Mouse (Mus musculus) liver, adult 2 months (tissue): ENCODE data around the gene Tanc1. TPM values are rescaled to one million over a fixed set of nuclear protein-coding genes. Genes with fewer than 3 reads are reported as not detected.
"Not testable (repeated sequence)": the region's sequence is repeated elsewhere in the genome, so short reads cannot be mapped to it uniquely, and the experiment has no call there.

Experiments used
- DNase-seq: peaks from one replicate; pipeline ENCODE4 v3.0.0-alpha.2; 2011; ENCODE audit warnings: low read depth, low spot score; ENCODE audit errors: extremely low read depth
- H3K27ac ChIP-seq: fragments of 200-500 bp; replicated peaks from 2 replicates; pipeline ENCODE4 v1.5.1; 2012; ENCODE audit warnings: low read depth, mild to moderate bottlenecking, control low read depth, inconsistent platforms, low read length; ENCODE audit not compliant: insufficient read depth
- H3K27me3 ChIP-seq: fragments of 200-500 bp; 2 replicates; pipeline ENCODE4 v1.6.1; 2012; ENCODE audit warnings: mild to moderate bottlenecking, moderate library complexity, low read length, inconsistent platforms; ENCODE audit not compliant: control insufficient read depth, insufficient read depth
- H3K36me3 ChIP-seq: fragments of 200-500 bp; 2 replicates; pipeline ENCODE4 v1.6.1; 2012; ENCODE audit warnings: low read length, inconsistent platforms; ENCODE audit not compliant: control insufficient read depth, insufficient read depth
- H3K4me1 ChIP-seq: fragments of 200-500 bp; 2 replicates; pipeline ENCODE4 v1.6.1; 2011; ENCODE audit warnings: low read length; ENCODE audit not compliant: control insufficient read depth, insufficient read depth
- H3K4me3 ChIP-seq: fragments of 200-500 bp; 2 replicates; pipeline ENCODE4 v1.5.1; 2011; ENCODE audit warnings: low read depth, mild to moderate bottlenecking, control low read depth, low read length, moderate library complexity; ENCODE audit not compliant: insufficient read depth
- H3K79me2 ChIP-seq: fragments of 200-500 bp; 2 replicates; pipeline ENCODE4 v1.6.1; 2012; ENCODE audit warnings: inconsistent platforms, mild to moderate bottlenecking, low read length, moderate library complexity; ENCODE audit not compliant: control insufficient read depth, insufficient read depth
- H3K9ac ChIP-seq: fragments of 200-500 bp; 2 replicates; pipeline ENCODE4 v1.6.1; 2012; ENCODE audit warnings: low read depth, mild to moderate bottlenecking, control low read depth, inconsistent platforms, low read length
- CTCF ChIP-seq: fragments of 200-500 bp; IDR thresholded peaks from 2 replicates; pipeline ENCODE4 v1.5.1; 2011; ENCODE audit warnings: low read depth, low read length, control low read depth
- POLR2A ChIP-seq: fragments of 200-500 bp; IDR thresholded peaks from 2 replicates; pipeline ENCODE4 v1.6.1; 2011; ENCODE audit warnings: low read length, control low read depth; ENCODE audit not compliant: insufficient read depth; ENCODE audit errors: extremely low read depth
- WGBS: fragments of 180-500 bp; shearing (Covaris S2); methylation state at CpG from one replicate; pipeline ENCODE4 v1.1.7; 2018; 5-methylcytosine and 5-hydroxymethylcytosine counted together
- polyA plus RNA-seq: library from polyadenylated mRNA; depleted of rRNA; stranded (reverse); fragments of >200 nt; gene quantifications from 2 replicates; pipeline ENCODE4 v1.2.3, GENCODE M21; 2012
- total RNA-seq: library from RNA; depleted of rRNA; stranded (reverse); fragments of >200 nt; gene quantifications from 2 replicates; pipeline ENCODE4 v1.2.3, GENCODE M21; 2014

Gene Tanc1
- total and polyA plus RNA-seq, 2 experiments: 2.7 to 5.0 TPM

DNA sequence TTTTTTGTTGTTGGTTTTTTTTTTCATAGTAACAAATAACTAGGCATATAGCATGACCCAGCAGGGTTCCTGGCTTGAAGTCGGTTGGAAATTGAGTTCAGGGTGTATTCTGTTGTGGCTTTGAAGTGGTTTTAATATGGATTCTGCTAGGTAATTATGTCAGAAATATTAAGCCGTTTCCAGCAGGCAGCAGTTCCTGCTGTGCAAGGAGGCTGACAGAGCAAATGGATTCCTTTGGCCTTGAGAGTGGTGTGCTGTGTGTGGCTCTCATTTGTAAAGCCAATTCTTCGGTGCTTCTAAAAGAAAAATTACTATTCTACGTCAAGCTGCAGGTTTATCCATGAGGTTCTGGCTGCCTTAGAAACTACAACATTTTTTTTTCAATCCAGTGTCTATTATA lies 228.3 kb downstream of the Tanc1 start:
- TF ChIP-seq POLR2A (no peak), CTCF (no peak)
- 91% methylated on average over 4 of the region's 4 CpGs for WGBS
- H3K79me2 ChIP-seq: no peaks in the 10 kb centered on the region

DNA sequence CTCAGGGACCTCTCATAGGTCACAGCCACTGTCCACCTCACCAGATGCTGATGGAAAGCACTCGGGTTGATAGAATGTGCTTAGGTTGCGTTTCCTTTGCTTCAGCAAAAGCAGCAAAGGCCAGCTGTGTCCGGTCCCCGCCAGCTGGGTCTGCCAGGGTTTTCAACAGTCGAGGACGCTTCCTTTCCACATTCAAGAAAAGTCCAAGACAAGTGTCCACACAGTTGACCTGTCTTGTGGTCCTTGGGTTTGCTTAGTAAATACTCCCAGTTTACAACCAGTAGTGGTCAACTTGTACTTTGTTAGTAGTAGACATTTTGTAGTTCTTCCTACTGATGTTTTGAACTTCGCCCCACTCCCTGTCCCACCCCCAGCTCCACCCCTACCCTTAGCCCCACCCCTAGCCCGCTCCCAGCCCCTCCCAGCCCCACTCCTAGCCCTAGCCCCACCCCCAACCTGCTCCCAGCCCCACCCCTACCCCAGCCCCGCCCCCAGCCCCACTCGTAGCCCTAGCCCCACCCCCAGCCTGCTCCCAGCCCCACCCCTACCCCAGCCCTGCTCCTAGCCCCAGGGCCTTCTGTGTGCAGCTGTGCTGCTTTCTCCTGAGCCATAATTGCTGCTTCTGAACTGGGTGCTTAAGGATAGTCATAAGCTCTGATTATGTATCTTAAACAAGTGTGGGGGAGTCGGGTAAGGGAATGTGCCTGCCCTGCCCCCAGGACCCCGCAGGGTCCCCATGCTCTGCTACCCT lies 229.5 kb downstream of the Tanc1 start:
- DNase-seq: no peak
- H3K36me3 ChIP-seq: peaks cover 18% of the 10 kb centered on the region
- H3K4me3 ChIP-seq: no peak overlapping the region
- 64% methylated on average over 12 of the region's 12 CpGs for WGBS
- H3K79me2 ChIP-seq: no peaks in the 10 kb centered on the region
- H3K27ac ChIP-seq: peak overlapping the region; percentile 24; the same call in 1 of the 2 replicates
- TF ChIP-seq POLR2A: no peak
- TF ChIP-seq CTCF: no peak
- H3K27me3 ChIP-seq: no peaks in the 10 kb centered on the region
- H3K9ac ChIP-seq: no peak overlapping the region
- H3K4me1 ChIP-seq: no peaks in the 10 kb centered on the region

More for the DNA sequence above, 228.3 kb downstream of the Tanc1 start:
- H3K9ac ChIP-seq: no peak overlapping the region
- H3K27me3 ChIP-seq: no peaks in the 10 kb centered on the region
- no peak overlapping the region for H3K27ac ChIP-seq
- no peak overlapping the region for H3K4me3 ChIP-seq
- DNase-seq: no peak
- H3K4me1 ChIP-seq: no peaks in the 10 kb centered on the region
- H3K36me3 ChIP-seq: peaks cover 20% of the 10 kb centered on the region; the same call in 1 of the 2 replicates

DNA sequence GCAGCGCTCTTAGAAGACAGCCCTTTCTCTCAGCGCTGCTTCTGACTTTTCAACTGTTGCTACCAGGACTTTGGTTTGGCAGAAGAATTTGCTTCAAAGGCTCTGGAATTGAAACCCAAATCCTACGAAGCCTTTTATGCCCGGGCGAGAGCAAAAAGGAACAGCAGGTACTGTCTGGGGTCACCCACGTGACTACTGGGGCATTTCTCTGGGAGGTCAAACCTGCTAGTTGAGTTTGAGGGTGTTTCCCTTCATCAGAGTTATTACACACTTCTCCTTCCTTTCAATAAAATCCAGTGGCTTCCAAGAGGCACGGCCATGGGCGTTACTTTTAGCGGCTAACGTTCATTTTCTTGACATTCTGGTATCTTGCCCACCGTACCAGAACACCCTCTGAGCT lies 230.1 kb downstream of the Tanc1 start:
- H3K4me3 ChIP-seq: no peak overlapping the region

DNA sequence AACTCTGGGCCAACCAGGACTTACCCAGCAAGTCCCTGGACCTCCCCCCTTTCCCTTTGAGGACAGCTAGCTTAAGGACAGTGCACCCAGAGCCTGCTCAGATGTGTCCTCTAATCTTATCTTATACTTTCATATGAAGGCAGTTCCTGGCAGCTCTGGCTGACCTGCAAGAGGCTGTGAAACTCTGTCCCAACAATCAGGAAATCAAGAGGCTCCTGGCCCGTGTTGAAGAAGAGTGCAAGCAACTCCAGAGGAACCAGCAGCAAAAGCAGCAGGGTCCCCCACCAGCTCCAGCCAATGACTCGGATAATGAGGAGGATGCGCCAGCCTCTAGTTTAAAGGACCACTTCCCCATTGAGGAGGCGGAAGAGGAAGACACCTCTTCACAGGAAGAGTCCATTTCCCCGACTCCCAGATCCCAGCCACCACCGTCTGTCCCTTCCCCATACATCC lies 230.7 kb downstream of the Tanc1 start:
- Histone ChIP-seq H3K4me3 (no peak overlapping the region), H3K27ac (no peak overlapping the region), H3K27me3 (no peaks in the 10 kb centered on the region), H3K79me2 (no peaks in the 10 kb centered on the region), H3K4me1 (no peaks in the 10 kb centered on the region), H3K36me3 (peaks cover 16% of the 10 kb centered on the region), H3K9ac (no peak overlapping the region)
- DNase-seq: no peak
- WGBS: 86% methylated on average over 6 of the region's 6 CpGs
- no peak for TF ChIP-seq CTCF
- TF ChIP-seq POLR2A: no peak

More for the DNA sequence above, 230.1 kb downstream of the Tanc1 start:
- H3K79me2 ChIP-seq: no peaks in the 10 kb centered on the region
- no peaks in the 10 kb centered on the region for H3K4me1 ChIP-seq
- H3K9ac ChIP-seq: no peak overlapping the region
- 0 out of 2 replicates have a peak overlapping the region, but pooled peaks have one; percentile 24 for H3K27ac ChIP-seq
- no peak for DNase-seq
- peaks cover 18% of the 10 kb centered on the region for H3K36me3 ChIP-seq
- no peak for TF ChIP-seq POLR2A
- TF ChIP-seq CTCF: no peak
- 97% methylated on average over 11 of the region's 11 CpGs for WGBS
- H3K27me3 ChIP-seq: no peaks in the 10 kb centered on the region

DNA sequence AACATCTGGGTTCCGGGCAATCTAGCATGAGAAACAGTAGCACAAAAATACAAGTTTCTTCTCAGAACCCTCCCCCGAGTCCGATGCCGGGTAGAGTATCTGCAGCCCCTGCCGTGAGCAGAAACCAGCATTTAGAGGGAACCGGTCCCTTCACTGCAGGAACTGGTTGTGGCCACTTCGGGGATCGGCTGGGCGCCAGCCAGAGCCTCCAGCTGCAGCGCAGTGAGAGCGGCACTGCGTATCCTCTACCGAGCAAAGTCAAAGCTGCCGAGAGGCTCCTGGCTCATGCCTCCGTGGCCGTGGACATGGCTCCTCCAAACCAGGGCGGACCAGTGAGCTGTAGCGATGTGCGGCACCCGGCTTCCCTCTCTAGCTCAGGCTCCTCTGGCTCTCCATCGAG lies 231.3 kb downstream of the Tanc1 start:
- Histone ChIP-seq H3K9ac (no peak overlapping the region), H3K4me3 (no peak overlapping the region), H3K36me3 (peaks cover 13% of the 10 kb centered on the region), H3K27me3 (no peaks in the 10 kb centered on the region), H3K27ac (no peak overlapping the region), H3K79me2 (no peaks in the 10 kb centered on the region), H3K4me1 (no peaks in the 10 kb centered on the region)
- 96% methylated on average over 21 of the region's 21 CpGs for whole genome bisulfite sequencing
- DNase-seq: no peak
- TF ChIP-seq POLR2A: no peak
- no peak for TF ChIP-seq CTCF

DNA sequence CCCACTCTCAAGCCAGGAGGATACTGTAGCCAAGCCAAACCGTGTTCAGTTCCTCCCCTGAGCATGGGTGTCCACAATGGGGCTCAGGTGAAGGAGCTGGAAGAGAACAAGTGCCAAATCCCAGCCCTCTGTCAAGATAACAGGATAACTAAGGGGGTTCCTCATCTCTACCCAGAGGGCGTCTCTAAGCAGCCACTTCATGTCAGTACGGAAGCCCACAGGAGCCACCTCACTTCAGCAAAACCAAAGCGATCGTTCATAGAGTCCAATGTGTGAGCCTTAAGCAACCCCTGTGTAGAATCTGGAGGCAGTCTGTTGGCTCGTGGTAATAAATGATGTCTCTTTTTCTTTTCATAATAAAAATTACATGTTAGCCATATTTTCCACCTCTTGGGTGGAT lies 232.0 kb downstream of the Tanc1 start:
- Histone ChIP-seq H3K36me3 (peaks cover 13% of the 10 kb centered on the region), H3K27me3 (no peaks in the 10 kb centered on the region), H3K4me1 (no peaks in the 10 kb centered on the region), H3K4me3 (no peak overlapping the region), H3K27ac (no peak overlapping the region), H3K79me2 (no peaks in the 10 kb centered on the region), H3K9ac (no peak overlapping the region)
- TF ChIP-seq CTCF: no peak
- TF ChIP-seq POLR2A: no peak
- DNase-seq: no peak
- WGBS: 95% methylated on average over 6 of the region's 6 CpGs

DNA sequence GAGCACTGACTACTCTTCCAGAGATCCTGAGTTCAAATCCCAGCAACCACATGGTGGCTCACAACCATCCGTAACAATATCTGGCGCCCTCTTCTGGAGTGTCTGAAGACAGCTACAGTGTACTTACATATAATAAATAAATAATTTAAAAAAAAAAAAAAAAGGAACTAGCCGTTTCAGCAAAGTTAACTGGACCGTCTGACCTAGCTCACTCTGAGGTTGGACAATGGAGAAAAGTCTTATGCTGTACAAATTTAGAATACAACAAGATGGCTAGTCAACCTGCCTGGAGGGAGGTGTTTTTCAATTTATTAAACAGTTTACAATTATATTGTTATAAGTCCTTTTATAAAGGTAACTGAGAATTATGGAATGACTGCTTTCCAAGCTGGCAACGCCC lies 240.0 kb downstream of the Tanc1 start:
- not testable (repeated sequence) for H3K36me3 ChIP-seq, DNase-seq, H3K4me1 ChIP-seq, H3K4me3 ChIP-seq, H3K9ac ChIP-seq, H3K27ac ChIP-seq, H3K79me2 ChIP-seq, H3K27me3 ChIP-seq
- 79% methylated on average over 5 of the region's 5 CpGs for WGBS
